Mouse (Mus musculus) liver, postnatal 0 days (tissue): ENCODE measurements around the gene Grm4. TPM values are rescaled to one million over a fixed set of nuclear protein-coding genes. Genes with fewer than 3 reads are reported as not detected.
A peak's percentile ranks its signal among the peaks of the same experiment; 100 is the strongest.

Experiments used
- ATAC-seq: fragments of 200-750 bp; cut with Nextera tagmentation; 2 replicates; pipeline ENCODE4 v1.8.0; 2017; ENCODE audit warnings: mild to moderate bottlenecking, moderate library complexity
- DNase-seq: peaks from one replicate; pipeline ENCODE4 v3.0.0-alpha.2; 2016
- H3K27ac ChIP-seq: fragments of 300-500 bp; sonication (generic); 2 replicates; pipeline ENCODE4 v1.5.1; 2014; ENCODE audit warnings: antibody characterized with exemption, moderate library complexity, mild to moderate bottlenecking, low read depth
- H3K27me3 ChIP-seq: fragments of 300-500 bp; sonication (generic); 2 replicates; pipeline ENCODE4 v1.6.1; 2014; ENCODE audit warnings: low read length, control low read depth, mixed read lengths; ENCODE audit not compliant: insufficient read depth
- H3K36me3 ChIP-seq: fragments of 300-500 bp; sonication (generic); replicated peaks from 2 replicates; pipeline ENCODE4 v1.6.1; 2014; ENCODE audit warnings: mild to moderate bottlenecking, control low read depth, low read length, moderate library complexity, mixed read lengths; ENCODE audit not compliant: insufficient read depth
- H3K4me1 ChIP-seq: fragments of 300-500 bp; sonication (generic); 2 replicates; pipeline ENCODE4 v1.6.1; 2014; ENCODE audit warnings: antibody characterized with exemption, mild to moderate bottlenecking, control low read depth; ENCODE audit not compliant: insufficient read depth
- H3K4me2 ChIP-seq: fragments of 300-500 bp; sonication (generic); 2 replicates; pipeline ENCODE4 v1.6.1; 2014; ENCODE audit warnings: low read depth, mild to moderate bottlenecking, low read length, moderate library complexity, mixed read lengths
- H3K4me3 ChIP-seq: fragments of 300-500 bp; sonication (generic); 2 replicates; pipeline ENCODE4 v1.5.1; 2014; ENCODE audit warnings: low read depth, low read length
- H3K9ac ChIP-seq: fragments of 300-500 bp; sonication (generic); replicated peaks from 2 replicates; pipeline ENCODE4 v1.6.1; 2014; ENCODE audit warnings: mild to moderate bottlenecking, moderate library complexity
- H3K9me3 ChIP-seq: fragments of 300-500 bp; sonication (generic); 2 replicates; pipeline ENCODE4 v1.6.1; 2016; ENCODE audit warnings: mild to moderate bottlenecking, control low read depth, low read length, mixed read lengths
- CTCF ChIP-seq: sonication (generic); IDR thresholded peaks from 2 replicates; pipeline ENCODE4 v1.5.1; 2016; ENCODE audit warnings: antibody characterized with exemption, low read depth
- EP300 ChIP-seq: IDR thresholded peaks from 2 replicates; pipeline ENCODE4 v1.6.1; 2016; ENCODE audit warnings: antibody characterized with exemption, low read depth, mild to moderate bottlenecking
- WGBS: fragments of 180-500 bp; shearing (Covaris S2); extraction: QIAGEN DNeasy Blood & Tissue Kit; methylation state at CpG from one replicate; pipeline ENCODE4 v1.1.7; 2014; ENCODE audit not compliant: insufficient replicate concordance; 5-methylcytosine and 5-hydroxymethylcytosine counted together
- polyA plus RNA-seq: library from polyadenylated mRNA; unstranded; fragments of >200 nt; fragmentation: Nextera tagmentation; extraction: Ambion mirVana; gene quantifications from 2 replicates; pipeline ENCODE4 v1.2.1, GENCODE M21; 2015

The Grm4 gene
- polyA plus RNA-seq, 1 experiment from 2014 or later = not detected

DNA sequence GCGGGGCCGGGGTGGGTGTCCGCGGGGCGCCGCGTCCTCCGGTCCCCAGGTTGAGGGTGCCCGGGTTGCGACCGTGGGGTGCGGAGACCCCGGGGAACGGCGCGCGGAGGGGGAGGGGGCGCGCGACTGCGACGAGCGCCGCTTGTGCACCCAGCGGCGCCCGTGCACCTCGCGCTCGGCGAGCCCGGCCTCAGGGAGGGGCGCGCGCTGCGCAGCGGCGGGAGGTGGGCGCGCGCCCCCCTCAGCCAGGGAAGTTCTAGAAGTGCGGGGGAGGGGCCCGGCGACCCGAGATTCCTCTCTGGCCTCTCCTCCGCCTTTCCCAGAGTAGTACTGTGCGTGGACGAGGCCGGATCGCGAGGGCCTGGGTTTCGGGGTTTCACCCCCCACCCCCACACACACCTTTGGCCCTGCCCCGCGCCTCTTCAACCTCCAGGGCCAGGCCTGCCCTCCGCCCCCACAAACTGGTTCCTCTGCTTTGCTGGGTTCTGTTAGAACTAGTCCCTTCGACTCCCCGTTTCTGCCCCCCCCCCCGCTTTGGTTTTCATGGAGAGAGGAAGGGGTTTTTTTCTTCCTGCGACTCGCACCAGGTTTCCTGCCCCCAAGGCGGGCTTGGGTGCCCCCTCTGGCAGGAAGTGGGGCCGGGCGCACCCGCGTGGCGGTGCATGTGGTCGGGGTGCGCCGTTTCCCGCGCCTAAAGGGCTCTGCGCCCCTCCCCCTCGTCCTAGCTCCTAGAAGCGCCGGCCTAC, 36.2 kb upstream of the Grm4 start:
- Histone ChIP-seq H3K4me2 (peak overlapping the region; percentile 96), H3K4me3 (peak overlapping the region; percentile 78), H3K27ac (peak overlapping the region; percentile 97), H3K36me3 (peaks cover 22% of the 10 kb centered on the region), H3K9me3 (no peaks in the 10 kb centered on the region), H3K27me3 (no peaks in the 10 kb centered on the region), H3K9ac (peak overlapping the region; percentile 90), H3K4me1 (peaks cover 49% of the 10 kb centered on the region)
- ATAC-seq (peak; percentile 9), DNase-seq (peak; percentile 77)
- 2% methylated on average over 43 of the region's 75 CpGs for WGBS
- peak; percentile 28; the same call in 1 of the 2 replicates for TF ChIP-seq CTCF
- TF ChIP-seq EP300 = no peak

DNA sequence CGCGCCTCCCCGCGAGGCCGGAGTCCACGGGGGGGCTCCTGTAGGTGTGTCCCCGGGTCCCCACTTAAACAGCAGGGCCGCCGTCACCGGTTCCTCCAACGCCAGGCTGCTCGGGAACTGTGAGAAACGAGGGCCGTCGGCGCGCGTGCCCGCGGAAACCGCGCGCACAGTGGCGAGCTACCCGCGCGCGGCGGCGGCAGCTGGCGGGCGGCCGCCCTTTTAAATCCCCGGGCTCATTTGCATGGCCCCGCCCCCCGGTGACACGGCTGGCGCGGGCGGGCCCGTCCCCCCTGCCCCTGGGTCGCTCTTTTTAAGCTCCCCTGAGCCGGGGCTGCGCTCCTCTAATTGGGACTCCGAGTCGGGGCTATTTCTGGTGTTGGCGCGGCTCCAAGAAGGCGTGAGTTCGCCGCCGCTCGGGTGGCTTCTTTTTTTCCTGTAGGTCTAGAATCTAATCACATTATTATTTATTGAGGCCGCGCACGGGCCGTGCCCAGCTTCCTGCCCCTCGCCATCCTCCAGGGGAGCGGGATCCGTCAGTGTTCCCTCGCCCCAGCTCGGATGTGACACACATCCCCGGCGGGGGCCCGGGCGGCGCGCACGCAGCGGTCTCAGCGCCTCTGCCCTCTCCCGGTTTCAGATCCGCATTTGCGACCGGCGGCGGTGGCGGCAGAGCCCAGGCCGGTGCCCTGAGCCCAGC, 35.3 kb upstream of the Grm4 start, which contains the start of gene Hmga1:
Gene Hmga1 (plus strand): TSS at position 183 of the 697 bp plus-strand sequence.
- WGBS = under 1% methylated on average over 67 of the region's 79 CpGs
- Histone ChIP-seq H3K36me3 (peaks cover 14% of the 10 kb centered on the region), H3K27me3 (no peaks in the 10 kb centered on the region), H3K4me3 (peak within 1 kb of the TSS; percentile 78), H3K4me2 (peak within 1 kb of the TSS; percentile 96), H3K4me1 (peaks cover 53% of the 10 kb centered on the region), H3K27ac (peak within 1 kb of the TSS; percentile 97), H3K9ac (peak within 1 kb of the TSS; percentile 90), H3K9me3 (no peaks in the 10 kb centered on the region)
- DNase-seq (peak; percentile 93), ATAC-seq (peak; percentile 74)
- TF ChIP-seq EP300 (no peak), CTCF (no peak)

DNA sequence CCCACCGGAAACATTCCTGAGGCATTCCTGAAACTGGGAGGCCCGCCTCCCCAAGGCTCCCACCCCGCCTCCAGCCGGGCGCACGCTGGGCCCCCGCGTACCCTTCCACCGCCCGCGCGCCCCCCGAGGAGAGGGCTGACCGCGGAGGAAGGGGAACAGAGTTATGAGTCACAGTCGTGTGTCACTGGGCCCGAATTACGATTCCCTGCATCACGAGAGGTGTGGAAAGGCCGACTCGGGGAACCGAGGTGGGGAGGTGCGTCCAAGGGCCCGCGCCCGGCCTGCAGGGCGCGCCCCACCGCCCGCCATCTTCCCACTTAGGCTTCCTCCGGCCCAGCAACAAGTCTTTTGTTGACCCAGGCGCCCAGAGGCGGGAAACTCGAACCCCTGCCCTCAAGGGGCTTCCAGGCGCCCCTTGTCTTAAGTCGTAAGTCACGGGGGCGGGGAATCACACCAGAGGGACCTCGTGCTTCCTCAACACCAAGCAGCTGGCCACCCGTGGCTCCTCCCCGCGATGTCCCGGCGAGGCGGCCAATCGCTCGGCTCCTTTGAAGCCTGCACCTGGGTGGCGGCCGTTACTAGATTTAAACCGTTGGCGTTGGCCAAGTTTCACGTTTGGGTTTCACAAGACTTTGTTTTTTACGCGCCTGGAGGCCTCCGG, 34.4 kb upstream of the Grm4 start:
- peak; percentile 76 for ATAC-seq
- H3K27me3 ChIP-seq = no peaks in the 10 kb centered on the region
- peak; percentile 90 for DNase-seq
- H3K4me2 ChIP-seq = peak overlapping the region; percentile 96
- H3K9ac ChIP-seq = peak overlapping the region; percentile 90
- TF ChIP-seq EP300 (peak; percentile 79), CTCF (0 out of 2 replicates have a peak, but pooled peaks have one; percentile 17)
- H3K36me3 ChIP-seq = peaks cover 7% of the 10 kb centered on the region
- H3K4me1 ChIP-seq = peaks cover 53% of the 10 kb centered on the region
- H3K9me3 ChIP-seq = no peaks in the 10 kb centered on the region
- peak overlapping the region; percentile 97 for H3K27ac ChIP-seq
- under 1% methylated on average over 48 of the region's 55 CpGs for WGBS
- peak overlapping the region; percentile 78 for H3K4me3 ChIP-seq

DNA sequence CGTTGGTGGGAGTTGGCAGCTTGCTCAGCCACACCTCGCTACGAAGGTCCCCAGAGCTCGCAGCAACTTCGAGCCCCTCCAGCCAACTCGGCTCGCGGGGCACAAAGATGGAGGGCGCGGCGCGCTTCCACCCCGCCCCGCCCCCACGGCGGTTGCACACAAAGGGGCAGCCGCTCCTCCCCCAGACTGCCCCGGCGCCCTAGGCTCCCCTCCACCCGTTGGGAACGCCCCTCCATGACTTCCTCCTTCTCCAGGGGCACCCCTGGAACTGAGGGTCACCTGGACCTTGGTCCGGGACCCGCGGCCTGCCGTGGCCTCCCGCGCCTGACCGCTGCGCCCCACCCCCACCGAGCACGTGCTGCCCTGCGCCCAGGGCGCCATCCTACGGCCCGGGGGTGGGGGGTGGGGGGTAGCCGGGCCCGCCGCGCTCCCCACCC, 33.9 kb upstream of the Grm4 start:
- no peak for TF ChIP-seq CTCF
- TF ChIP-seq EP300 = no peak
- no peaks in the 10 kb centered on the region for H3K9me3 ChIP-seq
- peak; percentile 12 for ATAC-seq
- H3K27ac ChIP-seq = peak overlapping the region; percentile 97
- peak; percentile 81 for DNase-seq
- H3K4me2 ChIP-seq = peak overlapping the region; percentile 96
- H3K4me1 ChIP-seq = peaks cover 54% of the 10 kb centered on the region
- H3K4me3 ChIP-seq = peak overlapping the region; percentile 78
- H3K36me3 ChIP-seq = peaks cover 4% of the 10 kb centered on the region; the same call in 1 of the 2 replicates
- H3K9ac ChIP-seq = peak overlapping the region; percentile 90
- H3K27me3 ChIP-seq = no peaks in the 10 kb centered on the region
- WGBS = 1% methylated on average over 23 of the region's 39 CpGs

DNA sequence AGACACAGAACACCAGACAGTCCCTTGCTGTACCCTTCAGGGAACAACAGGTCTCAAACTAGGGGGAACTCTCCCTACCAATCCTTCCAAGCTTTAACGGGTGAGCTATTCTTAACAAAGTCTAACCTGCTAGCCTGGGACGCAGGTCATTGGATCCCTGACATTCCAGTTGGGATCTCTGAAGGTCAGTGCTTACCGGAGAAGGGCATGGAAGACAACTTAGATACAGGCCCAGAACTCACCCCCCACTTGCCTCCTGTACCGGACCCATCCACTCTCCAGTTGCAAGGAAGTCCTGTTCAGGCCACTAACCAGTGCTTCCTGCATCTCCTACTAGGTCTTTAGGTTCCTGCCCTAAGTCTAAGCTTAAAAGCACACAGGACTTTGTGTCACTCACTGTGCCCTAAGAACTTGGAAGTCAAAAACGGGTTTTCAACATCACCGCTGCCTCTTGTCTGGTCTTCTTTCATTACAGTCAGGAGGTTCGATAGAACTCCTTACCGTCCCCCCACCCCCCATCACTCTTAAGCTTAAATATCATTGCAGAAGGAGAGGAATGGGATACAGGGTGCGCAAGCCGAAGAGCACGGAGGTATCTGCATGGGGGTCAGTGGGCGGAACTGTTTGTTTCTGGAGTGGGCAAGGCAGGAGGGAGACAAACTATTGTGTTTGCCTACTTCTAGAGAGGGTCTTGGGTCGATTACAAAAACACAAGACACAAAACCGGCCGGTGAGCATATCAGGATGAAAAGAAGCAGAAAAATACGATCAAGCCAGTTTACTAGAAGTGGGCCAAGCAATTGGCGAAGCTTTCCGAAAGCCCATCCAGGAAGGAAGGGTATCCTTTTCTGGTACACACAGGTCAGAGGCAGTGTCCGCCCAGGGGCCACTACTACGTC, 33.1 kb upstream of the Grm4 start:
- WGBS = 39% methylated on average over 20 of the region's 20 CpGs
- no peaks in the 10 kb centered on the region for H3K36me3 ChIP-seq
- peak overlapping the region; percentile 78 for H3K4me3 ChIP-seq
- H3K27me3 ChIP-seq = no peaks in the 10 kb centered on the region
- H3K4me1 ChIP-seq = peaks cover 57% of the 10 kb centered on the region
- H3K9ac ChIP-seq = peak overlapping the region; percentile 90
- no peaks in the 10 kb centered on the region for H3K9me3 ChIP-seq
- peak overlapping the region; percentile 96 for H3K4me2 ChIP-seq
- TF ChIP-seq EP300 = no peak
- no peak for TF ChIP-seq CTCF
- no peak for DNase-seq
- peak overlapping the region; percentile 97 for H3K27ac ChIP-seq
- no peak for ATAC-seq
